Mouse (Mus musculus) intestine, embryonic 14.5 days (tissue): ENCODE measurements around the gene Cav1. TPM values are rescaled to one million over a fixed set of nuclear protein-coding genes. Genes with fewer than 3 reads are reported as not detected.

Source experiments
- ATAC-seq: fragments of 200-750 bp; cut with Nextera tagmentation; replicated peaks from 2 replicates; pipeline ENCODE4 v1.8.0; 2017; ENCODE audit warnings: low read depth, moderate number of reproducible peaks, moderate TSS enrichment, moderate library complexity; ENCODE audit not compliant: low FRiP score, low TSS enrichment
- DNase-seq: peaks from one replicate; pipeline ENCODE4 v3.0.0-alpha.2; 2018; ENCODE audit warnings: low spot score
- H3K27ac ChIP-seq: fragments of 300-500 bp; sonication (generic); 2 replicates; pipeline ENCODE4 v1.5.1; 2014; ENCODE audit warnings: low read depth, mild to moderate bottlenecking, control low read depth
- H3K27me3 ChIP-seq: fragments of 300-500 bp; sonication (generic); replicated peaks from 2 replicates; pipeline ENCODE4 v1.6.1; 2014; ENCODE audit warnings: low read length, control low read depth; ENCODE audit not compliant: control insufficient read depth, insufficient read depth
- H3K36me3 ChIP-seq: fragments of 300-500 bp; sonication (generic); 2 replicates; pipeline ENCODE4 v1.6.1; 2014; ENCODE audit warnings: low read length, control low read depth; ENCODE audit not compliant: control insufficient read depth, insufficient read depth
- H3K4me1 ChIP-seq: fragments of 300-500 bp; sonication (generic); replicated peaks from 2 replicates; pipeline ENCODE4 v1.6.1; 2014; ENCODE audit warnings: low read length, control low read depth, mixed read lengths; ENCODE audit not compliant: control insufficient read depth, insufficient read depth
- H3K4me2 ChIP-seq: fragments of 300-500 bp; sonication (generic); 2 replicates; pipeline ENCODE4 v1.6.1; 2014; ENCODE audit warnings: low read length
- H3K4me3 ChIP-seq: fragments of 300-500 bp; sonication (generic); 2 replicates; pipeline ENCODE4 v1.5.1; 2014; ENCODE audit warnings: low read depth, low read length, control low read depth, mixed read lengths
- H3K9ac ChIP-seq: fragments of 300-500 bp; sonication (generic); 2 replicates; pipeline ENCODE4 v1.6.1; 2014; ENCODE audit warnings: mild to moderate bottlenecking, low read length
- H3K9me3 ChIP-seq: fragments of 300-500 bp; sonication (generic); 2 replicates; pipeline ENCODE4 v1.6.1; 2016; ENCODE audit warnings: low read length, control low read depth; ENCODE audit not compliant: control insufficient read depth
- WGBS: fragments of 180-500 bp; shearing (Covaris S2); extraction: QIAGEN DNeasy Blood & Tissue Kit; methylation state at CpG from one replicate; pipeline ENCODE4 v1.1.7; 2014; 5-methylcytosine and 5-hydroxymethylcytosine counted together
- polyA plus RNA-seq: library from polyadenylated mRNA; unstranded; fragments of >200 nt; fragmentation: Nextera tagmentation; extraction: Ambion mirVana; gene quantifications from 2 replicates; pipeline ENCODE4 v1.2.1, GENCODE M21; 2014

The Cav1 gene
- polyA plus RNA-seq, 1 experiment from 2014 or later = 171 TPM

DNA sequence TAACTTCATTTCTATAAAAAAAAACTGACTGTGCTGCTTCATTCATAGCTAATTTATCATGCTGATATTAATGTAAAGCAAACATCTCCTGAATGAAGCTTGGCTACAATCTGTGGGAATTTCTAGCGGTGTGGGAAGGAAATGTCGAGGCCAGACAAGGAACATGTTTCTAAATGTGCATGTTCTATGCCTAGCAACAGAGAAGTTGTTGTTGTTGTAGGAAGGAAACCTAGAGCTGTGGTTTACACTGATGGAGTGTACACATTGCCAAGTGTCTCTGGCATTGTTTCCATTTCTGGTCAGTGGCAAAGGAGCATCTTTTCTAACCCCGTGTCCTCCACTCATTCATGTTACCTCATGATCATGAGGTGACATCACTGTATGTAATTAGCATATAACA, 23.7 kb downstream of the Cav1 start:
- no peak overlapping the region for H3K9ac ChIP-seq
- 71% methylated on average over 3 of the region's 3 CpGs for WGBS
- no peak for ATAC-seq

DNA sequence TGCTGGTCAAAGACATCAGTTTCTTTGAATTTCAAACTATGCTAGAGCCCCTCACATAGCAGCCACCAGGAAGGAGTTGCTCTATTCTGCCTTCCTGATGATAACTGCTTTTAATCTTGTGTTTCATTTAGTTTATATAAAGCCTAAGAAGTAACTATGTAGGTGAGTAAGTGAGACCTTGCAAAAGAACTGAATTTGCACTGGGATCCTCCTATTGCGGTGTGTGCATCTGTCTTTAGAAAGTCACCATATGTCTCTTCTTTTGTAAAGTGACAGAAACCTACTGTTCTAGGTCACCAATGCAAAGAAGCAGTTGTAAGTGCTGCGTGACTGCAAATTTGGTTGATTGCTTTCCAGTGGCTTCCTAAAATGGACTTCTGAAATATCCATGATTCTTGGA, 31.6 kb downstream of the Cav1 start:
- H3K36me3 ChIP-seq = no peaks in the 10 kb centered on the region
- H3K4me2 ChIP-seq = no peak overlapping the region
- ATAC-seq (no peak), DNase-seq (no peak)
- no peaks in the 10 kb centered on the region for H3K27me3 ChIP-seq
- no peaks in the 10 kb centered on the region for H3K4me1 ChIP-seq
- H3K27ac ChIP-seq = no peak overlapping the region
- no peak overlapping the region for H3K9ac ChIP-seq
- H3K9me3 ChIP-seq = no peaks in the 10 kb centered on the region
- 94% methylated on average over 2 of the region's 2 CpGs for WGBS
- H3K4me3 ChIP-seq = no peak overlapping the region

More for the DNA sequence above, 23.7 kb downstream of the Cav1 start:
- H3K9me3 ChIP-seq = no peaks in the 10 kb centered on the region
- no peak overlapping the region for H3K27ac ChIP-seq
- DNase-seq = no peak
- no peak overlapping the region for H3K4me2 ChIP-seq
- no peaks in the 10 kb centered on the region for H3K27me3 ChIP-seq
- H3K36me3 ChIP-seq = no peaks in the 10 kb centered on the region
- H3K4me3 ChIP-seq = no peak overlapping the region
- no peaks in the 10 kb centered on the region for H3K4me1 ChIP-seq

DNA sequence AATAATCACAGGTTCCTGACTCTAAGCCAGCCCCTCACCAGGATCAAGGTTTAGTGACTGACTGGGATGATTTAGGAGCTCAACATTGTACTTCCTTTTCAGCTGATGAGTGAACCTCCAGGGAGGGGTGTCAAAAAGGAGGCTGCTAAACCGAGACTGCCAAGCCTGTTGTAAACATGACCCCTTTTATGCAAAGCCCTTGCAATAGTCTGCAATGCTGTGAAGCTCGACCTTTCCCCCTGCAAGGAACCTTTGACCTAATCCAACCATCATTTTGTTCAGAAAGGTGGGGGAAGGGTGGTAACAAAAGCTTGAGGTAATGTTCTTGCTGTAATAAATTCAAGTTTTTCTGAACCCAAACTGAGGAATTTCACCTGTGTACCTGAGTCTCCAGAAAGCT, 34.3 kb downstream of the Cav1 start:
- WGBS = 4% methylated on average over 2 of the region's 2 CpGs
- no peak for ATAC-seq
- Histone ChIP-seq H3K9me3 (no peaks in the 10 kb centered on the region), H3K27ac (no peak overlapping the region), H3K4me3 (no peak overlapping the region), H3K4me2 (no peak overlapping the region), H3K27me3 (no peaks in the 10 kb centered on the region), H3K4me1 (no peaks in the 10 kb centered on the region), H3K9ac (no peak overlapping the region), H3K36me3 (no peaks in the 10 kb centered on the region)
- DNase-seq = no peak

DNA sequence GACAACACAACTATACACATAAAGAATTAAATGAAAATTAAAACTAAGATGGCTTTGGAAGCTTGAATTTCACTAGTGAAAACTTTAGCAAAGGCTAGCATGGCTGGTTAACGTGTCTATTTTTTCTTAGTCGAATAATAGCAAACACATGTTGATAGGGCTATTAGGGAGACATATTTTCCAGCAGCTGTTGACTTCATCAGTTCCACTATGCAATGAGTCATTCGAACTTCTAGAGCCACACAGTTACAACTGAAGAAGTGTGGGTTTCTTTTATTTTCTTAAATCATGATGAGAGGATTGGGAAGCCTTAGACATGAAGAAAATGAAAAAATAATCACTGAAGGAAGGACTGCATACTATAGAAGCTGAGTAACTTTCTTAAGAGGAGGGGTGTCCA, 41.9 kb downstream of the Cav1 start:
- H3K9me3 ChIP-seq = no peaks in the 10 kb centered on the region
- H3K27me3 ChIP-seq = no peaks in the 10 kb centered on the region
- ATAC-seq (no peak), DNase-seq (no peak)
- 77% methylated on average over 3 of the region's 3 CpGs for WGBS
- no peaks in the 10 kb centered on the region for H3K4me1 ChIP-seq
- no peak overlapping the region for H3K4me3 ChIP-seq
- no peak overlapping the region for H3K27ac ChIP-seq
- H3K9ac ChIP-seq = no peak overlapping the region
- no peaks in the 10 kb centered on the region for H3K36me3 ChIP-seq
- no peak overlapping the region for H3K4me2 ChIP-seq

DNA sequence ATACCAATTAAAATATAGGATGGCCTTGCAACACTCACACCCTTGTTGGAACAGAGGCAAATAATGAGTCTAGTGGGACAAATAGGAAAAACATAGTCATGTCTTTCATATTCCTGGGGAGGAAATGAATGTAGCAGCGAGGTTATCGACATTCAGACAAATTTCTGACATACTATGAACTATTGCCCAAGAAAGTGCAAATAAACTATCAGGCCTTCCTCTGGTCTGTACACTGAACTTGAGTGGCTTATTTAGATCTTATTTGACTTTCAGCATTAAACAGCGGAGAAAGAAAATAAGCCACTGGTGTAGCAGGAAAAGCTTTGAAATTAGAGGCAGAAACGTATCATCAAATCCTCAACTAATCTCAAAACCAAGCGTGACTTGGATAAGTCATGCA, 44.7 kb downstream of the Cav1 start:
- no peaks in the 10 kb centered on the region for H3K27me3 ChIP-seq
- ATAC-seq (no peak), DNase-seq (no peak)
- no peak overlapping the region for H3K4me2 ChIP-seq
- no peak overlapping the region for H3K4me3 ChIP-seq
- WGBS = 88% methylated on average over 5 of the region's 5 CpGs
- no peaks in the 10 kb centered on the region for H3K4me1 ChIP-seq
- no peaks in the 10 kb centered on the region for H3K36me3 ChIP-seq
- no peak overlapping the region for H3K27ac ChIP-seq
- no peak overlapping the region for H3K9ac ChIP-seq
- H3K9me3 ChIP-seq = no peaks in the 10 kb centered on the region

DNA sequence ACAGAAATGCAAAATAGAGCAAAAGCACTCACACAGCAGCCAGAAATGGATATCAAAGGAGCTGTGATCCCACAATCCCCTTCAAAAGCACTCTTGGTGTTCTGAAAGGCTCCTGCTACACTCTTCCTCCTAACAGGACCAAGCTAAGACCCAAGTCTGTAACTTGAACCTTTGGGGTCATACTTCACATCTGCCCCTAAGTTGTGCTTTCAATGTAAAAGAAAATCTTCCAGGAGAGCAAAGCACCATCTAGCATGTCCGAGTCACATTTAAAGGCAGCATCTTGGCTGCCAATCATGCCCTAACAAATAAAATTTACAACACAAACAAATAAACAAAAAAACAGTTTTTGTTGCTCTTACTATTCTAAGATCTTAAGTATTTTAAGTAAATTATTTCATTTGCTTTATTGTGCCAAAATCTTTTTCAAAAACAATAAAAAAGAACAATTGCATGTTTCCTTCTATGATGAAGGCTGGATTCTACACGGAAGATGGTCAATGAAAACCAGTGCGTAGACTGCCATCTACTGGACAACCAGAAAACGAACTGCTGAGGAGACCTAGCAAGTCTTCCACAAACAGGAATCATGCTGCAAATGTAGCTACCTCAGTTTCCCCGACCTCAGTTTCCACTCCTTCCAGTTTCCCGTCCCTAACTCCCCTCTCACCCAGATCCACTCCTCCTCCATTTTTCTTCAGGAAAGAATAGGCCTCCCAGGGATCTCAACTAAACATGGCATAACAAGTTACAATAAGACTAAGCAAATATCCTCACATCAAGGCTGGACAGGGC, 53.0 kb downstream of the Cav1 start:
- Histone ChIP-seq H3K27me3 (no peaks in the 10 kb centered on the region), H3K36me3 (no peaks in the 10 kb centered on the region), H3K4me3 (no peak overlapping the region), H3K27ac (no peak overlapping the region), H3K4me2 (no peak overlapping the region), H3K4me1 (no peaks in the 10 kb centered on the region), H3K9ac (no peak overlapping the region), H3K9me3 (no peaks in the 10 kb centered on the region)
- 15% methylated on average over 6 of the region's 6 CpGs for WGBS
- DNase-seq (peak; percentile 65), ATAC-seq (no peak)

DNA sequence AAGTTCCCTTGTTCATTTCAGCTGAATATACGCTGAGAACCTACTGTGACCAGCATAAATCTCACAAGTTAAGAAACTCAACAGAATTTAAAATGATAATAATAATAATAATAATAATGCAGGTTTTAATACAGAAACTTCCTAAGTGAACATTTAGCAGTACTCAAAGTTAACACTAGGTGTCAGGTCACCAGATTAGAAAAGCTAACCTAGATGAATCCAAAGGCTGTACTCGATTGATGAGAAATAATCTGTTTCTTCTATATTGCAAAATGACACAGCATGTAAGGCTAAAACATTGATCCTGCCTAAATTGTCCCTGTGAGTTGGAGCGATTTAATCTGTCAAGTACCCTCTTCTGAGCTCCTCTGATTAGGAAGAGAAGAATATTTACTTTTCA, 56.6 kb downstream of the Cav1 start:
- 45% methylated on average over 3 of the region's 3 CpGs for WGBS
- Histone ChIP-seq H3K36me3 (no peaks in the 10 kb centered on the region), H3K27me3 (no peaks in the 10 kb centered on the region), H3K9me3 (no peaks in the 10 kb centered on the region), H3K27ac (no peak overlapping the region), H3K4me3 (no peak overlapping the region), H3K4me2 (no peak overlapping the region), H3K9ac (no peak overlapping the region), H3K4me1 (no peaks in the 10 kb centered on the region)
- no peak for ATAC-seq
- DNase-seq = no peak

DNA sequence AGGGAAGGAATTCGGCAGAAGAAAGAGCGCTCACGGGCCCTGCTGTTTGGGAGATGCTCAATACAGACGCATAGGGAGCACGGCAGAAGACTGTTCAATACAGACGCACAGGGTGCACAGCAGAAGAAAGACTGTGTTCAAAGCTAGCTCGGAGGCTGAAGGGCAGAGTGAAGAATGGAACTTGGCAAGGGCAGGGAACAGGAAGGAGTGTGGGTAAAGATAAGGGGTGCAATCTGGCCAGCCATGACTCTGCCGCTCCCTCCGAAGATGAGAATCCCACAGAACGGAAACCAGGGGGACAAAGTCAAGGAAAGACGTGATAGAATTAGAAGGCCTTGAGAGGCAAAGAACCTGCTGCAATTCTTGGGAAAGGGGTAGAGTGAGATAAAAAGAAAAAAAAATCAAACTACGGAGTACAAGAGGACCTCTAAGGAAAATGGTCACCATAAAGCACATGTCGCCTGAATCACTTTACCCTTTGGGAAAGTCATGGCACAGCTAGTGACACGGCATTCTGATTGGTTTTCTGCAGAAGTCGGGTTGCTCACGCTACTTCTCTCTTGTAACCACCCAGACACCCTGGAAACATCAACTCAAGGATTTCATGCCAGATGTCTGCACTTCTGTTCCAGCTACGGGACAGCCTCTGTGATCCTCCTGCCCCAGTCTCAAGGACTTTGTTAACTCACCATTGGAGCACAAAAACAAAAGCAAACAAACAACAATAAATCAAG, 57.5 kb downstream of the Cav1 start:
- H3K4me2 ChIP-seq = no peak overlapping the region
- no peaks in the 10 kb centered on the region for H3K9me3 ChIP-seq
- DNase-seq = no peak
- no peaks in the 10 kb centered on the region for H3K4me1 ChIP-seq
- H3K36me3 ChIP-seq = no peaks in the 10 kb centered on the region
- no peak overlapping the region for H3K27ac ChIP-seq
- H3K9ac ChIP-seq = no peak overlapping the region
- 81% methylated on average over 17 of the region's 17 CpGs for WGBS
- no peak for ATAC-seq
- H3K4me3 ChIP-seq = no peak overlapping the region
- no peaks in the 10 kb centered on the region for H3K27me3 ChIP-seq

DNA sequence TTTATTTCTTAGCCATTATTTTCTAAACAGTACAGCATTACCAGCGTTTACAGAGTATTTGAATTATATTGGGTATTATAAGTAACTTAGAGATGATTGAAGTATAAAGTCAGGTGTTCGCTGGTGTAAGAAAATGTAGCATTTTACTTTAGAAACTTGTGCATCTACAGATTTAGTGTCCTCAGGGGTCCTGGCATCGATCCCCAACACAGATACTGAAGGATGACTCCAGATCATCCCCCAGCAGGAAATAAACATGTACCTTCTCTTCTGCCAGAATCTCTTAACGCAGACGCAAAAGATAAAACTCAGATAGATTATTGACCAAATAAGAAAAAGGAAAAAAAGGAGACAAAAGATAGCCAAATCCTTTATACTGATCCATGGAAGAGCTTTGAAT, 68.2 kb downstream of the Cav1 start:
- no peaks in the 10 kb centered on the region for H3K27me3 ChIP-seq
- H3K9me3 ChIP-seq = no peaks in the 10 kb centered on the region
- no peak overlapping the region for H3K4me3 ChIP-seq
- no peak overlapping the region for H3K4me2 ChIP-seq
- no peaks in the 10 kb centered on the region for H3K4me1 ChIP-seq
- 88% methylated on average over 5 of the region's 5 CpGs for WGBS
- H3K9ac ChIP-seq = no peak overlapping the region
- no peak for DNase-seq
- H3K36me3 ChIP-seq = no peaks in the 10 kb centered on the region
- ATAC-seq = no peak
- H3K27ac ChIP-seq = no peak overlapping the region
